Mouse (Mus musculus): ENCODE measurements around the gene Neurl1b. TPM values are rescaled to one million over a fixed set of nuclear protein-coding genes. Genes with fewer than 3 reads are reported as not detected.

The Neurl1b gene
- polyA plus RNA-seq, 1 experiment from 2014 or later, result 1.1 TPM

GRCm38 (mm10) chr17:26420491-26421247 is 6.0 kb downstream of the Neurl1b start:
- peak; percentile 29 for DNase-seq (ENCODE audit: low spot score)
- no peak for TF ChIP-seq CTCF (IDR thresholded peaks at IDR 0.05; ENCODE audit: low read depth)
- TF ChIP-seq EP300 (optimal IDR thresholded peaks at IDR 0.05), result no peak
- Histone ChIP-seq H3K36me3 (ENCODE audit: control insufficient read depth, insufficient read depth, low read length) (no peaks in the 10 kb centered on the region), H3K4me3 (ENCODE audit: low read depth, low read length) (no peak overlapping the region), H3K27me3 (ENCODE audit: control insufficient read depth, insufficient read depth, low read length) (no peaks in the 10 kb centered on the region), H3K27ac (replicated peaks) (no peak overlapping the region), H3K4me1 (replicated peaks; ENCODE audit: control insufficient read depth, insufficient read depth) (peaks cover 13% of the 10 kb centered on the region), H3K9me3 (ENCODE audit: control insufficient read depth, low read length) (no peaks in the 10 kb centered on the region), H3K4me2 (replicated peaks; ENCODE audit: low read depth) (no peak overlapping the region), H3K9ac (ENCODE audit: low read length) (no peak overlapping the region)
- no peak for ATAC-seq (ENCODE audit: low FRiP score, low TSS enrichment)
- whole genome bisulfite sequencing, result 73% methylated on average over 7 of the region's 7 CpGs

- ATAC-seq (ENCODE audit: low FRiP score, low TSS enrichment), result no peak
- no peaks in the 10 kb centered on the region for H3K27me3 ChIP-seq (ENCODE audit: control insufficient read depth, insufficient read depth, low read length)
- DNase-seq (ENCODE audit: low spot score), result peak; percentile 31
- TF ChIP-seq CTCF (IDR thresholded peaks at IDR 0.05; ENCODE audit: low read depth) (peak; percentile 74), EP300 (optimal IDR thresholded peaks at IDR 0.05) (no peak)
- H3K9ac ChIP-seq (ENCODE audit: low read length), result no peak overlapping the region
- H3K4me3 ChIP-seq (ENCODE audit: low read depth, low read length), result no peak overlapping the region
- H3K9me3 ChIP-seq (ENCODE audit: control insufficient read depth, low read length), result no peaks in the 10 kb centered on the region
- H3K36me3 ChIP-seq (ENCODE audit: control insufficient read depth, insufficient read depth, low read length), result no peaks in the 10 kb centered on the region
- no peak overlapping the region for H3K27ac ChIP-seq (replicated peaks)
- 59% methylated on average over 3 of the region's 3 CpGs for WGBS
- H3K4me1 ChIP-seq (replicated peaks; ENCODE audit: control insufficient read depth, insufficient read depth), result peaks cover 13% of the 10 kb centered on the region
- no peak overlapping the region for H3K4me2 ChIP-seq (replicated peaks; ENCODE audit: low read depth)
These were observed 6.9 kb downstream of the Neurl1b start for GRCm38 (mm10) chr17:26421561-26421960.

- Histone ChIP-seq H3K4me2 (replicated peaks; ENCODE audit: low read depth) (no peak overlapping the region), H3K9me3 (ENCODE audit: control insufficient read depth, low read length) (no peaks in the 10 kb centered on the region), H3K4me1 (replicated peaks; ENCODE audit: control insufficient read depth, insufficient read depth) (peaks cover 13% of the 10 kb centered on the region), H3K9ac (ENCODE audit: low read length) (no peak overlapping the region), H3K27me3 (ENCODE audit: control insufficient read depth, insufficient read depth, low read length) (no peaks in the 10 kb centered on the region), H3K4me3 (ENCODE audit: low read depth, low read length) (no peak overlapping the region), H3K27ac (replicated peaks) (no peak overlapping the region; the same call in 1 of the 2 replicates), H3K36me3 (ENCODE audit: control insufficient read depth, insufficient read depth, low read length) (no peaks in the 10 kb centered on the region; the same call in 1 of the 2 replicates)
- TF ChIP-seq CTCF (IDR thresholded peaks at IDR 0.05; ENCODE audit: low read depth), result no peak
- ATAC-seq (ENCODE audit: low FRiP score, low TSS enrichment), result peak; percentile 51
- DNase-seq (ENCODE audit: low spot score), result peak; percentile 54
- WGBS, result 54% methylated on average over 6 of the region's 6 CpGs
These were observed 7.8 kb downstream of the Neurl1b start for GRCm38 (mm10) chr17:26422390-26422789.

- ATAC-seq (ENCODE audit: low FRiP score, low TSS enrichment) (peak; percentile 76), DNase-seq (ENCODE audit: low spot score) (peak; percentile 88)
- no peak for TF ChIP-seq EP300 (optimal IDR thresholded peaks at IDR 0.05)
- TF ChIP-seq CTCF (IDR thresholded peaks at IDR 0.05; ENCODE audit: low read depth), result peak; percentile 55
- H3K9ac ChIP-seq (ENCODE audit: low read length), result no peak overlapping the region
- H3K36me3 ChIP-seq (ENCODE audit: control insufficient read depth, insufficient read depth, low read length), result no peaks in the 10 kb centered on the region; the same call in 1 of the 2 replicates
- H3K9me3 ChIP-seq (ENCODE audit: control insufficient read depth, low read length), result no peaks in the 10 kb centered on the region
- peak overlapping the region; percentile 69 for H3K27ac ChIP-seq (replicated peaks)
- H3K4me2 ChIP-seq (replicated peaks; ENCODE audit: low read depth), result no peak overlapping the region
- 19% methylated on average over 11 of the region's 11 CpGs for WGBS
- no peaks in the 10 kb centered on the region for H3K27me3 ChIP-seq (ENCODE audit: control insufficient read depth, insufficient read depth, low read length)
- H3K4me1 ChIP-seq (replicated peaks; ENCODE audit: control insufficient read depth, insufficient read depth), result peaks cover 13% of the 10 kb centered on the region
- no peak overlapping the region for H3K4me3 ChIP-seq (ENCODE audit: low read depth, low read length)
These were observed 9.5 kb downstream of the Neurl1b start for GRCm38 (mm10) chr17:26423967-26424641.

- ATAC-seq (ENCODE audit: low FRiP score, low TSS enrichment) (no peak), DNase-seq (ENCODE audit: low spot score) (peak; percentile 54)
- Histone ChIP-seq H3K36me3 (ENCODE audit: control insufficient read depth, insufficient read depth, low read length) (no peaks in the 10 kb centered on the region; the same call in 1 of the 2 replicates), H3K4me3 (ENCODE audit: low read depth, low read length) (no peak overlapping the region), H3K4me1 (replicated peaks; ENCODE audit: control insufficient read depth, insufficient read depth) (peaks cover 13% of the 10 kb centered on the region), H3K27ac (replicated peaks) (peak overlapping the region; percentile 53), H3K4me2 (replicated peaks; ENCODE audit: low read depth) (no peak overlapping the region), H3K27me3 (ENCODE audit: control insufficient read depth, insufficient read depth, low read length) (no peaks in the 10 kb centered on the region), H3K9me3 (ENCODE audit: control insufficient read depth, low read length) (no peaks in the 10 kb centered on the region), H3K9ac (ENCODE audit: low read length) (no peak overlapping the region)
- TF ChIP-seq CTCF (IDR thresholded peaks at IDR 0.05; ENCODE audit: low read depth) (no peak), EP300 (optimal IDR thresholded peaks at IDR 0.05) (no peak)
- WGBS, result 52% methylated on average over 13 of the region's 13 CpGs
These were observed 10.5 kb downstream of the Neurl1b start for GRCm38 (mm10) chr17:26424973-26425735.

All from stomach, postnatal 0 days (tissue).